Comparison of ENCODE assay signal across 8 mouse cellular contexts in genomic region chr5:88765587-88765986, GRCm38 (mm10). TPM values are rescaled to one million over a fixed set of nuclear protein-coding genes. Genes with fewer than 3 reads are reported as not detected.
DNase-seq lines count a peak whose midpoint lies in the region; ATAC-seq and TF ChIP-seq lines count a peak whose summit lies in the region.

No protein-coding gene starts in this region.

- no peak for TF ChIP-seq CTCF in left cerebral cortex, adult 2 months (IDR thresholded peaks at IDR 0.05)

- intact Hi-C loops in left cerebral cortex, adult 2 months (cut with DNase I), result loop anchor here (2.0 kb wide), 2 partner anchors 45 to 89 kb away; partner anchors contain the start of genes Grsf1 and Mob1b
- intact Hi-C loops in left cerebral cortex, postnatal 25 days (cut with DNase I), result no loop called here

- no peaks in the 10 kb centered on the region for H3K9me3 ChIP-seq in embryonic facial prominence, embryonic 10.5 days
- no peaks in the 10 kb centered on the region for H3K9me3 ChIP-seq in intestine, embryonic 14.5 days (ENCODE audit: control insufficient read depth, low read length)
- H3K9me3 ChIP-seq in neural tube, embryonic 13.5 days, result no peaks in the 10 kb centered on the region

- peak overlapping the region; percentile 77 for H3K27ac ChIP-seq in left cerebral cortex, adult 2 months
- H3K27ac ChIP-seq in embryonic facial prominence, embryonic 10.5 days (replicated peaks), result peak overlapping the region; percentile 96
- peak overlapping the region; percentile 81 for H3K27ac ChIP-seq in intestine, embryonic 14.5 days (ENCODE audit: low read depth)
- peak overlapping the region; percentile 94 for H3K27ac ChIP-seq in neural tube, embryonic 13.5 days (replicated peaks)

- peak overlapping the region; percentile 61 for H3K4me2 ChIP-seq in intestine, embryonic 14.5 days (ENCODE audit: low read length)
- H3K4me2 ChIP-seq in neural tube, embryonic 13.5 days, result peak overlapping the region; percentile 59

- H3K4me1 ChIP-seq in embryonic facial prominence, embryonic 10.5 days, result peaks cover 21% of the 10 kb centered on the region
- H3K4me1 ChIP-seq in intestine, embryonic 14.5 days (replicated peaks; ENCODE audit: control insufficient read depth, insufficient read depth, low read length), result peaks cover 8% of the 10 kb centered on the region; the same call in 1 of the 2 replicates
- peaks cover 31% of the 10 kb centered on the region for H3K4me1 ChIP-seq in neural tube, embryonic 13.5 days (replicated peaks)

- H3K9ac ChIP-seq in intestine, embryonic 14.5 days (ENCODE audit: low read length), result peak overlapping the region; percentile 75
- H3K9ac ChIP-seq in neural tube, embryonic 13.5 days, result peak overlapping the region; percentile 87

- peaks cover 46% of the 10 kb centered on the region for H3K36me3 ChIP-seq in embryonic facial prominence, embryonic 10.5 days (replicated peaks)
- H3K36me3 ChIP-seq in intestine, embryonic 14.5 days (ENCODE audit: control insufficient read depth, insufficient read depth, low read length), result peaks cover 10% of the 10 kb centered on the region
- H3K36me3 ChIP-seq in neural tube, embryonic 13.5 days, result peaks cover 10% of the 10 kb centered on the region

- no peak for DNase-seq in left cerebral cortex, adult 2 months (ENCODE audit: extremely low spot score in 1 of 2, low spot score in 2 of 2)
- DNase-seq in left cerebral cortex, postnatal 25 days (ENCODE audit: low spot score in 2 of 2), result no peak
- no peak for DNase-seq in embryonic facial prominence, embryonic 10.5 days (ENCODE audit: low spot score)
- no peak for DNase-seq in intestine, embryonic 14.5 days (ENCODE audit: low spot score)
- no peak for DNase-seq in T-cell, adult 2 months (ENCODE audit: low spot score)
- no peak for DNase-seq in urinary bladder, postnatal 14 days (ENCODE audit: low spot score)
- no peak for DNase-seq in kidney, adult 18-20 months

- 17% methylated on average over 6 of the region's 6 CpGs for WGBS in embryonic facial prominence, embryonic 10.5 days
- 17% methylated on average over 6 of the region's 6 CpGs for WGBS in intestine, embryonic 14.5 days
- WGBS in neural tube, embryonic 13.5 days, result 14% methylated on average over 6 of the region's 6 CpGs

- H3K4me3 ChIP-seq in left cerebral cortex, adult 2 months, result peak overlapping the region; percentile 89
- peak overlapping the region; percentile 79 for H3K4me3 ChIP-seq in embryonic facial prominence, embryonic 10.5 days
- H3K4me3 ChIP-seq in intestine, embryonic 14.5 days (ENCODE audit: low read depth, low read length), result peak overlapping the region; percentile 79
- H3K4me3 ChIP-seq in neural tube, embryonic 13.5 days, result peak overlapping the region; percentile 82

- no peak for ATAC-seq in intestine, embryonic 14.5 days (replicated peaks; ENCODE audit: low FRiP score, low TSS enrichment, low read depth)
- ATAC-seq in neural tube, embryonic 13.5 days (ENCODE audit: low read depth), result peak; percentile 2; the same call in 1 of the 2 replicates

- H3K27me3 ChIP-seq in embryonic facial prominence, embryonic 10.5 days (replicated peaks; ENCODE audit: low read depth, poor library complexity, severe bottlenecking), result no peaks in the 10 kb centered on the region
- no peaks in the 10 kb centered on the region for H3K27me3 ChIP-seq in intestine, embryonic 14.5 days (replicated peaks; ENCODE audit: control insufficient read depth, insufficient read depth, low read length)
- H3K27me3 ChIP-seq in neural tube, embryonic 13.5 days, result no peaks in the 10 kb centered on the region

RNA-seq across cellular contexts. Expression of gene Dck, which starts 0.8 kb away (rescaled TPM):
- 10 to 100 TPM; 13.5 to 16.6 TPM for total RNA-seq in left cerebral cortex, adult 2 months (2021)
- total RNA-seq in left cerebral cortex, postnatal 25 days (2021), result 10 to 100 TPM; 16.5 to 17.6 TPM
- 93.2 and 97.1 TPM in 2 replicates for polyA plus RNA-seq in embryonic facial prominence, embryonic 10.5 days (2016; fragmentation: Nextera tagmentation; extraction: Ambion mirVana)
- 49.6 and 52.3 TPM in 2 replicates for polyA plus RNA-seq in intestine, embryonic 14.5 days (2014; fragmentation: Nextera tagmentation; extraction: Ambion mirVana)
- 60.7 and 72.3 TPM in 2 replicates for polyA plus RNA-seq in neural tube, embryonic 13.5 days (2015; fragmentation: Nextera tagmentation; extraction: Ambion mirVana)

RNA-seq across cellular contexts. Expression of gene Mob1b, which starts 44.9 kb away (rescaled TPM):
- 10 to 100 TPM; 30.4 to 30.7 TPM for total RNA-seq in left cerebral cortex, adult 2 months (2021)
- total RNA-seq in left cerebral cortex, postnatal 25 days (2021), result 10 to 100 TPM; 29.5 to 32.9 TPM
- polyA plus RNA-seq in embryonic facial prominence, embryonic 10.5 days (2016; fragmentation: Nextera tagmentation; extraction: Ambion mirVana), result 12.5 and 13.2 TPM in 2 replicates
- 14.7 and 16.9 TPM in 2 replicates for polyA plus RNA-seq in intestine, embryonic 14.5 days (2014; fragmentation: Nextera tagmentation; extraction: Ambion mirVana)
- polyA plus RNA-seq in neural tube, embryonic 13.5 days (2015; fragmentation: Nextera tagmentation; extraction: Ambion mirVana), result 9.8 and 13.2 TPM in 2 replicates
